Mouse (Mus musculus) heart, postnatal 14 days (tissue): Measurements from ENCODE around the gene Inhbe. TPM values are rescaled to one million over a fixed set of nuclear protein-coding genes. Genes with fewer than 3 reads are reported as not detected.

Experiments used
- DNase-seq, 2 experiments: peaks; one replicate each; pipeline ENCODE4 v3.0.0; 2021 to 2022
- intact Hi-C: fragments of 180-260 bp; cut with DNase I; formaldehyde crosslinking; loops from one replicate; pipeline ENCODE4 v1.15.1; 2025
- total RNA-seq, 2 experiments: library from RNA; stranded (reverse); gene quantifications; 2 replicates each; pipeline ENCODE4 v1.2.3; 2021

Inhbe gene
- total RNA-seq, 2 experiments from 2014 or later, result not detected

DNA sequence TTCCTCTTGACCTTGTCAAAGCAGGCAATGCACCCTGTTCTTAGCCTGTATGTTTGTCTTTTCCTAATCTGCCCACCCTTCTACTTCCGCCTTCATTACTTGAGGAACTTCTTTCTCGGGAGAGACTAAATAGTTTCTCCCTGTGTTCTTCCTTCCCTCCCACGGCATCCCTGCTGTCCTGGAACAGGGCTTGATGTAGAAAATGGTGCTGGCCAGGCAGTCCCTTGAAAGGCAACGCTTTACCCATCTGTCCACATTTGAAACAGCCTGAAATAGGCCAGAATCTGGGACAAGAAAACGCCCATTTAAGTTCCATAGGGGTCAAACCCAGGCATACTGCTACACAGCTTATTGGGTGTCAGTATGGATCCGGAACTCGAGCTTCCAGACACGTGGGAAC lies 4.4 kb downstream of the Inhbe start:
- no peak for DNase-seq
- intact Hi-C loops, result loop anchor here (5.0 kb wide), 2 partner anchors 87 to 112 kb away; no protein-coding TSS in a partner anchor

DNA sequence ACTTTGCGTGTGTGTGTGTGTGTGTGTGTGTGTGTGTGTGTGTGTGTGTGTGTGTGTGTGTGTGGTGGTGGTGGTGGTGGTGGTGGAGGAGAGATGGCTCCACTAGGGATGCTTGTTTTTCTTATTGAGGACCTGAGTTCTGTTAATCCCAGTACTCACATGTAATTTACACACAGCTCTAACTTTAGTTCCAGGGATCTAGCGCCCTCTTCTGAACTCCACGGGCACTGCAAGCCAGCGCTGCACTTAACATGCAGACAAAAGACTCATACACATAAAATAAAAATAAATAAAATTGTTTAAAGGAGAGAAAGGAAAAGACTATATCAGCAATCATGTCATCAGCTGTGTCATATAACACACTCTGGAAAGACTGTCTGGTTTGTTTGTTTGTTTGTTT lies 5.3 kb downstream of the Inhbe start:
- intact Hi-C loops, result no loop called here
- no peak for DNase-seq

DNA sequence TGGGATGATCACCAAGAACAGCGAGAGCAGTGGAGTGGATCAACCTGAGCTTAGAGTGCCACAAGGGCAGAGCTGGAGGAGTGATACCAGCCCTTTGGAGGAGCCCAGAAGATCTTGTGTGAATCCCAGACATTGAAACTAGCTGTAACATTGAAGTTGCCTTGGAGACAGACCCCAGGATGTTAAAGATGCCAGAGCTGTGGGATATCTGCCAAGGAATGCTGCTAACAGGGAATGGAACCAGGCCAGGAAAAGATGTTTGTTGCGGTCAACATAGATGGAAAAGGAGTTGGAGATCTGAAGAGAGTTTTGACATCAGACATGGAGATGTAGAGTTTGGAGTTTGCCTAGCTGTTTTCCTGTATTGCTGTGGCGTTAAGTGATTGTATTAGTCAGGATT lies 8.0 kb downstream of the Inhbe start:
- intact Hi-C loops, result no loop called here
- no peak for DNase-seq

DNA sequence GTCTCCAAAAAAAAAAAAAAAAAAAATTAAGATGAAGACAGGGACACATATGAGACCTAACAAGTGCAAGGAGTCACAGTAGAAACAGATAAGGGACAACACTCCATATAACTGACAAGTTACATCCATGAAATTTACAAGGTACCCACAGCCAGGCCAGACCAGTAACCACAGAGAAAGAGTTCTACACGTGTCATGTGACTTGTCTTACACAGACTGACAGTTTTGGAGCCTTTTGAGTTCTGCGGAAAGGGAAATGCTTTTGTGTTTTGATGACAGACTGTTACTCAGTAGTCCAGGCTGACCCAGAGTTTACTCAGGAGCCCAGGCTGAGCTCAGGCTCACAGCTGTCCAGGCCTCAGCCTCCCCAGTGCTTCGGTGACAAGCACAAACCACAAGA lies 11.2 kb downstream of the Inhbe start:
- intact Hi-C loops, result no loop called here
- DNase-seq, result no peak

DNA sequence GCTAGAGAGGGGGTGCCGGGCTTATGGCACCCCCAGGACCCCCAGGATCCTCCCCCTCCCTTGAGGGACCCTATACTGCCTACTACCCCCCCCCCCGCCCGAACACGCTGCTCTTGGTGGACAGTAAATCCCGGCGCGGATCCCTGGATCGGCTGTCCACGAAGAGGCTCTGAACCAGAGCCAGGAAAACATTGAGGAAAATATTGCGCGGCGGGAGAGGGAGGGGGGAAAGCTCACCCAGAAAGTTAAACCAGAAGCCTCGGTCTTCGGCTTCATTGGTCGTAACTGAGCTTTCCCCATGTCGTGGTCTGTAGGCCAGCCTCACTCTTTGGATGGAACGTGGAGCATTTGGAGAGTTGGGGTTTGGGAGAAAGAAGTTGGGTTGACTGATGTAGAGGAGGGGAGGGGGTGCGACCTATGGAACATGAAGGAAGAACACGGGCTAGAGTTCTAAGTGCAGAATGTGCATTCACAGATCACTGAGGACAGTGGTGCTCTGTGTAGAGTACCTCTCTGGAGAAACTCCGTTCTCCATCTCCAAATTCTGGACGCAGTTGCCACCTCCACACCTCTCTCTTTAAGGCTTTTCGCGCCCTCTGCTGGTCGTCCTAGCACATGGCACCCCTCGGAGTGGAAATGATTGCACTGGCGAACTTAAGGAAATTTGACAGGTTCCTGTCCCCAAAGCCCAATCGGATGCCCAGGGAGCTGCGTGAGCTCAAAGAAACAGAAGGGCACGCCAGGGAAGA lies 12.1 kb downstream of the Inhbe start, which contains the start of gene Gli1:
Gene Gli1, minus strand, starts transcription at position 84 of the 749 bp plus-strand sequence.
- intact Hi-C loops, result no loop called here

DNA sequence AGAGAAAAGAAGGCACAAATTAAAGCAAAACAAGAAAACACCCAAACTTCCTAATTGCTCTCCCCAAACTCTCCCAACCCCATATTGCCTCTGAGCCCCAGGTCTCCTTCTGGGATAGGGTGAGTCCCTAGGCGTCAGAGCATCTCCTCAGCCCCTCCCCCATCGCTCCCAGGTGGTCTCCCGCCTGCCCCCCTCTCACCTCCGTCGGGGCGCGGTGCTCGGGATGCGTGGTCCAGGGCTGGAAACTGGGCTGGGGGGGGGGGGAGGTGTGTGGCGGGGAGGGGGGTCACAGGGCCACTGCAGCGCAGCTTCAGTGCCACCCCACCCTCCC lies 12.9 kb downstream of the Inhbe start:
- intact Hi-C loops, result no loop called here
- no peak for DNase-seq

More for the DNA sequence above, 12.1 kb downstream of the Inhbe start, which contains the start of gene Gli1:
- peak; percentile 84 to 92 for DNase-seq

DNA sequence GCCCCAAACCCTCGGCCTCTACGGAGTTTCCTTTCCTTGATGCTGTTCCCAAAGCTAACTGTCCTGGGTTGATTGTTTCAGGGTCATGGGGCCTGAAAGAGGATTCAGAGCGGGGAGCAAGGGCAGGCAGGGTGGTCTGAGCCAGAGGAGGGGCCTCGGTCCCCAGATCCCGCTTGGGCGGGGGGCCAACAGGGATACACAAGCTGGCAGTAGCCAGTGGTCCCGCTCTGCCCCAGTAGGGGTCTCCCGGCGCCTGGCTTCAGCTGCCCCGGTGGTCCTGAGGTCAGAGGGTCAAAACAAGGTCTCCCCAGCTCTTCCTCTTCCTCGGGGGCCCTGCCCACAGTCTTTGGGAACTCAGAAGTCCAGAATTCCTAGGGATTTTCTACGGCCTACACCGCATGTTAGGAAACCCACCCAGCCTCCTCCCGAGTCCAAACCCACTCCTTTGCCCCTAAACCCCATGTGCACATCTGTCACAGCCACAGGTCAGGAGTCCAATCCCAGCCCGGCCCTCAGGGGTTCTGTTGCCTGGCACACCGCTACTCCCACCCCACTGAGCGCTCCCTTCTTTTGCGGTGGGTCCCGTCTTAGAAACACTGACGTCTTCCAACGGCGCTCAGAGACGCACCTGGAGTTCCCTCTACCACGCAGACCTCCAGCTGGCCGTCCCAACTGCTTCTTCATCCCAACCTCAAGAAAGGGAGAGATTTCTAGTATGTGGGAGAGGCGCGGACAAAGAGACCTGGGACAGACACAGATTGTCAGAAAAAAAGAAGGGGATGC lies 13.4 kb downstream of the Inhbe start:
- DNase-seq, result no peak
- intact Hi-C loops, result no loop called here

DNA sequence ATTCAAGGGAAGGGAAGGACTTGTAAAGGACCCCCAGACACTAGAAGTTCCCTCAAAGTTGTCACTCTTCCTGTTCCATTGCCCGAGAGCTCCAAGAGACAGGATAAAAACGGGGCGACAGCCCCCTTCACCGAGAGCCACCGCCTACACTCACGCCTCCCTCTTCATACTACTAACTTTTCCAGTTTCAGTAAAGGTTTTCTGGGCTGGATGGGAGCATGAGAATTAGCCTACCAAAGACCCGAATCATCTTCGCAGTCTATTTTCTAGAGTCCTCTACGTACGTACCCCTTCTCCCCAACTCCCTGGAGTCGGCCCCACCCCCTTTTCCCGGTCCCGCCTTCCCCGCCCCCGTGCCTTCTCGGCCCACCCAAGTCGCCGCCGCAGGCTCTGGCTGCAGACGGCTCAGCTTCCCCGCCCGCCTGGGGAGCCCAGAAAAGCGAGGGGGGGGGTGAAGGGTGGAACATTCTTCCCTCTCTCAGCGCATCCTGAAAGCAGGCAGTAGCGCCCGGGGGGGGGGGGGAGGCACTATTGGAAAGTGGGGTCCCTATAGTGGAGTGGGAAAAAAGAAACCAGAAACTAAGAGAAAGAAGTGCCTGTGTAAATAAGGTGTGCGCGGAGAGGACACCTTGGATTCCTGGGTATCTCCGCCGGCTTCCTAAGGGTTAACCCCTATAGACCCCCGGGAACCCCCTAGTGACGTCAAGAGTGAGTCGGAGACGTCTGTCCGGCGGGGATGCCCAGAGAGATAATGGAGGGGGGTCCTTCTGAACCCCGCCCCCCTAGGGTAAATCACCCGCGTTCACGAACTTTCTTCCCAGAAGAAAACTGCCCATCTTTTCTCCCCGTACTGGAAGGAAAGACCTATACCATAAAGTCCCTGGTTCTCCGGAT lies 14.3 kb downstream of the Inhbe start:
- intact Hi-C loops, result no loop called here
- peak; percentile 69 to 75 for DNase-seq

DNA sequence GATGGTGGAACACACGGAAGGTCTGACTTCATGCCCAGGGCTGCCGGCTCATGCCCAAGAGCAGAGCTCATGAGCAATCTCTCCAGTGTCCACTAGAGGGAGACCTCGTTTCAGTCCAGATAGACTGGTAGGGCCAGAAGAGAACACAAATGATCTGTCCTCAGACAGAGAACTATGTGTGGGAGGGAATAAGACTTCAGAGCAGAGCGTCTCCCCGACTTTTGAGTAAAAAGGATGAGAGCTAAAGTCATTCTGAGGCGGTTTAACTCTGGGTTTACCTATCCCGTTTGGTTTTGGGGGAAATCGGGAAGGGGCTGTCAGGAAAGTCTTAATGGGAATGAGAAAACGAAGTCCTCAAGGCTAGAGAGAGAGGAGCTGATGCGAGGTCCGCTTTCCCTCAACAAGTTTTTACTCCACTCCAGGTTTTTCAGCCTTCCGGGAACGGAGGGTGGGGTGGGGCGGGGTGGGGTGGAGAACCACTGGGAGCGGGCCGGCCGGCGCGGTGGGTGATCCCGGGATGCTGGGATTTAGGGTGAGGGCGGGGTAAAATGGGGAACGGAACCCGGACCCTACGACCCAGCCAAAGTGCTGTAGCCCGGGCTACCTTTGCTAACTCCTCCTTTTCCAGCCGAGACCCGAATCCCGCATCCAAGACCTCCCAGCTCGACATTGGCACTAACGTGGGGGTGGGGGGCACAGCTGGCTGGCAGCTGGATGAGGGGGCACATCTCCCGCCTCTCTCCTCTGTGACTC lies 15.1 kb downstream of the Inhbe start:
- intact Hi-C loops, result no loop called here
- DNase-seq, result peak; percentile 81 to 91

DNA sequence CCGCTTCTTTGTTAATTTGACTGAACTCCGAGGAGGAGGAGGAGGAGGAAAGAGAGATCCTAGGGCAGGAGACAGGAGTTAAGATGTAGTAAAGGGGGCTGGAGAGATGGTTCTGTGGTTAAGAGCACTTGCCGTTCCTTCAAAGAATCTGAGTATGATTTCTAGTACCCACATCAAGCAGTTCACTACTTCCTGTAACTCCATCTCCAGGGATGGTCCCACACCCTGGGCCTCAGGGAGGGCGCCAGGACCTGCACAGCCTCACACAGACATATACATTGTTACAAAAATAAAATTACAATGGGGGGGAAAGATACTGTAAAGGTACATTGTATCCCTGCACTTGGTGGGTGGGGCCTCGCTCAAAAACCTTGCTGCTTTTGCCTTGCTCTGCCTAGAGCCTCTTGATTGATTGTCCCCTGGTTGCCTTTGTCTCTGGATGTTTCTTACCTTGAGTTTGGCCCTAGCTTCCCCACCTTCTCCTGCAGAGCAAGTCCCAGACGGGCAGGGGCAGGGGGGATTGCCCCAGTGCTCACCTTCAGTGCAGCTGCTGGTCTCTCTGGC lies 16.6 kb downstream of the Inhbe start:
- DNase-seq, result no peak
- intact Hi-C loops, result no loop called here

DNA sequence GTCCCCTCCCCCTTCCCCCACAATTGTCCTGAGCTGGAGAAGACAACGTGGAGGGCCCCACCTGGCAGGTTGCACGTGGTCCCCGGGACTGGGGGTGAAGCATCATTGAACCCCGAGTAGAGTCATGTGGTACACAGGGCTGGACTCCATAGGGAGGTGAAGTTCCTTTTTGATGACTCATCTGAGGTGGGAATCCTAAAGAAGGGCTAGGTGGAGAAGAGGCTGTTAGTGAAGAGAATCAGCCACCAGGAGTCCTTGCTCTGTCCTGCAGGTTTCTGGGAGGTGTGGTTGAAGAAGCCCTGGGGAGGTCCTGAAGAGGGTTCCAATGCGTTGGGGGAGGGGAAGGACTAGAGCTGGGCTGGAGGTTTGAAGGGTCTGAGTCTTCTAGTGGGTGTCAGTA lies 17.3 kb downstream of the Inhbe start:
- no peak for DNase-seq
- intact Hi-C loops, result no loop called here

DNA sequence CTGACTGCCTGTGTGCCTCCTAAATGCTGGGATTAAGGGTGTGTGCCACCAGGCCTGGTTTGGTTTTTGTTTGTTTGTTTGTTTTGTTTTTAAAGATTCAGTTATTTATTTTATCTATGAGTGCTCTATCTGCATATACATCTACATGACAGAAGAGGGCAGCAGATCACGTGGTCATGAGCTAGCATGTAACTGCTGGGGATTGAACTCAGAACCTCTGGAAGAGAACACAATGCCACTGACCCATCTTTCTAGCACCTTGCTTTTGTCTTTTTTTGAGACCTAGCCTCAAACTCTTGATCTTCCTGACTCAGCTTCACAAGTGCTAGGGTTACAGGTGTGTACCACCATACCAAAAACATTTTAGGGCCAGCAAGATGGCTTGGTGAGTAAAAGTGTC lies 18.9 kb downstream of the Inhbe start:
- no peak for DNase-seq
- intact Hi-C loops, result no loop called here

DNA sequence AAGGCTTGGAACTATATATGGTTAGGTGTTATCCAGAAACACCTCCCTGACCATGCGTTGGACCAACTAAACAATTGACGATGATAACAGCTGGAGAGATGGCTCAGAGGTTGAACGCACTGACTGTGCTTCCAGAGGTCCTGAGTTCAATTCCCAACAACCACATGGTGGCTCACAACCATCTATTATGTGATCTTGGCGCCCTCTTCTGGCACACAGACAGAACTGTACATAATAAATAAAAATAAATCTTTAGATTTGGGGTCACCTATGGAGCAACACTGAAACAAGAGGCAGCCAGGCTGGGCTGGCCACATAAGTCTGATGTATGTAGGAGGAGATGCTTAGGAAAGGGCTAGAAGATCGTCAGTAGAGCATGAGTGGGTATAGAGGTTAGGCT lies 21.1 kb downstream of the Inhbe start:
- no peak for DNase-seq
- intact Hi-C loops, result no loop called here

DNA sequence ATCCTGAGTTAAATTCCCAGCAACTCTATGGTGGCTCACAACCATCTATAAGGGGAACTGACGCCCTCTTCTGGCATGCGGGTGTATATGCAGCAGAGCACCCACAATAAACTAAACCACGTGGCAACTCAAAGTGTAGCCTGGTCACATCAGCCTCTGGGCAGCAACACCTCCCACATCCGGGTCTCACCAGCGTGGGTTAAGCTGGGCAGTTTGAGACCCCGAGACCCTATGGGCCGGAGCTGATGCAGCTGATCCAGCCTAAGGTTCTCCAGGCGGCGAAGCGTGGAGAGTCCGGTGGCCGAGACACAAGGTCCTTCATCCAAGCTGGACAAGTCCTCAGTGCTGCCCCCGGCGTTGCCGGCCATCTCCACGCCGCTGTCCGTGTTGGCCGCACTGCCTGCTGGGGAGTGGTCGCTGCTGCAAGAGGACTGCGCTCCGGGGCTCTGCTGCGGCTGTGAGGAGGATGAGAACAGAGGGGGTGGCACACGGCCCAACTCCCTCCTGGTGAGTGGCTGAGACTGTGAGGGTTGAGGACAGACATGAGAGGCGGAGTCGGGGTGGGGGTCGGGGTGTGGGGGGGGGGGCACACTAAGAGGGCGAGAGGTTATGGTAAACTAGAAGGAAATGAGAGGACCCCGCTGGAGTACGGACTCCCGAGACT lies 21.9 kb downstream of the Inhbe start:
- intact Hi-C loops, result no loop called here
- no peak for DNase-seq

DNA sequence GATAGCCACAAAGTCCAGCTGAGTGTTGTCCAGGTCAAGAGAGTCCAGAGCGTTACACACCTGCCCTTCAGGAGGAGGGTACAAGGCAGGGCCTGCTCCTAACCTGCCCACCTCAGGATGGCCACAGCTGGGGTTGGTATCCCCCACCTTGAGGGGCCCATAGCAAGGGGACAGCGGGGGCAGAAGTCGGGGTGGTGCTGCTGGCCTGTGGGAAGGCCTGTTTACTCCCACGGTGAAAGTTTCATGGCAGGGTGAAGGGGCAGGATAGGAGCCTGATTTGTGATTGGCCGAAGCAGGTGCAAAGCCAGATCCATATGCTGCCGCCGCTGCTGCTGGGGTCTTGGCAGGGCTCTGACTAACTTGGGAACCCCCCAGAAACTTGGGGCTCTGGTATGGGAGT lies 24.0 kb downstream of the Inhbe start:
- intact Hi-C loops, result no loop called here
- DNase-seq, result no peak

DNA sequence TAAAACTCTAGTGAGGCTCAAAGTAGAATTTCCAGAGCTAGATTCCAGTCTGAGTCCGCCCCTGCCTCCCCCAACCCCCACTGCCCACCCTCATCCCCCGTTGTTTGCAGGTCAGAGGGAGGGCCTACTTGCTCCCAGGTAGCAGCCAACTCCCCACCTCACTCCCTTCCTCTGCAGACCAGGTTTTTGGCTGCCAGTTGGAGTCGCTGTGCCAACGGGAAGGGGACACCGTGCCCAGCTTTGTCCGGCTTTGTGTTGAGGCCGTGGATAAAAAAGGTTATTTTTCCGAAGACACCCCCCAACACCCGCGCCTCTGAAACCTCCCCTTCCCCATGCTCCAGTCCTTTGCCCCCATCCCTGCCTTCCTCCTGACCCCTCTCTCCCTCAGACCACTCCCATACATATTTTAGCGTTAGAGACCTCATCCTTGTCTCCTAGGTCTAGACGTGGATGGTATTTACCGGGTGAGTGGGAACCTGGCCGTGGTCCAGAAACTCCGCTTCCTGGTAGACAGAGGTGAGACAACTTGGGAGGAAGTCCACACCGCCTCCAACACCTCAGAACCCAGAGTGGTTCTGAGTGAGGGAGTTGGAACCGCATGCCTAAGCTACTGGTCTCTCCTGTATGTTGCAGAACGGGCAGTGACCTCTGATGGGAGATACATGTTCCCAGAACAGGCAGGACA lies 26.6 kb downstream of the Inhbe start:
- DNase-seq, result no peak
- intact Hi-C loops, result no loop called here

DNA sequence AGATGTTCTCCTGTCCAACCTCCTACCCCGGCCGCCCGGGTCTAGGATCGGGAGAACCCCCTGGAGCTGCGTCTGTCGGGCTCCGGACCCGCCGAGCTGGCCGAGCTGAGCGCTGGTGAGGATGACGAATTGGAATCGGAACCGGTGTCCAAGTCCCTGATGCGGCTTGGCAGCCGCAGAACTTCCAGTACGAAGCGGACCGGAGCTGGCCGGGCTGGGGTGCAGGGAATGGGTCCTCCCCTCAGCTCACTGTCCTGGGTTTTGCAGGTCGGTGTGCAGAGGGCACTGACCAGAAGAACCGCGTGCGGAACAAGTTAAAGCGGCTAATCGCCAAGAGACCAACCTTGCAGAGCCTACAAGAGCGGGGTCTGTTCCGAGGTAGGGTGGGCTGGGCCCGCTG lies 27.4 kb downstream of the Inhbe start:
- intact Hi-C loops, result no loop called here
- peak; percentile 39 to 50 for DNase-seq

DNA sequence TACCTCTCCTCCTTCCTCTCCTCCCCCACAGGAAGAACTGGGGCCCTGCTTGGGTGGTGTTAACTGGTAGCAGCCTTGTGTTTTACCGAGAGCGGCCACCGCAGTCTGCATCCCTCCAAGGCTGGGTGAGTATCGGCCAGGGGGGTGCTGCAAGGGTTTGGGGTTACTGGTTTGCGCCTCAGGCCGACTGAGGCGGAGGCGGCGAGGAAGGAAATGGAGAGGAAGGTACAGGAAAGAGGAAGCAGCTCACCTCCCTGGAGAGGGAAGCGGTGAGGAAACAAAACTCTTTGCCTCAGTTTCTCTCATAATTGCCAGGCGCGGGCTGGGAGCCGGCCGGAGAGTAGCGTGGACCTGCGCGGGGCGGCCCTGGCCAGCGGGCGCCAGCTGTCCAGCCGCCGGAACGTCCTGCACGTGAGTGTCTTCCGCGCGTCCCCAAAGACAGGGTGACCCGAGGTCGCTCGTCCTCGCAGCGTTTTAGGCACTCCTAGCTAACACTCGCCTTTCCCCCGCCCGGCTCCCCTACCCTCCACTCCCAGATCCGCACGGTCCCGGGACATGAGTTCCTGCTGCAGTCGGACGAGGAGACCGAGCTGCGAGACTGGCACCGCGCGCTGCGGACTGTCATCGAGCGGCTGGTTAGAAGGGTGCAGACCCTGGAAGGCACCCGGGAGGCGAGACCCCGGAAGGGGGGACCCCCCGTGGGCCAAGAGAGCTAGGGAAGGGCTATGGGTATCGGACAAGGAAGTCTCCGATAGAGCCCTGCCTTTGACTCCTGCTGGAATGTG lies 28.0 kb downstream of the Inhbe start:
- intact Hi-C loops, result no loop called here
- DNase-seq, result peak; percentile 31 to 56
